Mouse (Mus musculus): ENCODE measurements around the gene Cenpc1.

Gene Cenpc1

DNA sequence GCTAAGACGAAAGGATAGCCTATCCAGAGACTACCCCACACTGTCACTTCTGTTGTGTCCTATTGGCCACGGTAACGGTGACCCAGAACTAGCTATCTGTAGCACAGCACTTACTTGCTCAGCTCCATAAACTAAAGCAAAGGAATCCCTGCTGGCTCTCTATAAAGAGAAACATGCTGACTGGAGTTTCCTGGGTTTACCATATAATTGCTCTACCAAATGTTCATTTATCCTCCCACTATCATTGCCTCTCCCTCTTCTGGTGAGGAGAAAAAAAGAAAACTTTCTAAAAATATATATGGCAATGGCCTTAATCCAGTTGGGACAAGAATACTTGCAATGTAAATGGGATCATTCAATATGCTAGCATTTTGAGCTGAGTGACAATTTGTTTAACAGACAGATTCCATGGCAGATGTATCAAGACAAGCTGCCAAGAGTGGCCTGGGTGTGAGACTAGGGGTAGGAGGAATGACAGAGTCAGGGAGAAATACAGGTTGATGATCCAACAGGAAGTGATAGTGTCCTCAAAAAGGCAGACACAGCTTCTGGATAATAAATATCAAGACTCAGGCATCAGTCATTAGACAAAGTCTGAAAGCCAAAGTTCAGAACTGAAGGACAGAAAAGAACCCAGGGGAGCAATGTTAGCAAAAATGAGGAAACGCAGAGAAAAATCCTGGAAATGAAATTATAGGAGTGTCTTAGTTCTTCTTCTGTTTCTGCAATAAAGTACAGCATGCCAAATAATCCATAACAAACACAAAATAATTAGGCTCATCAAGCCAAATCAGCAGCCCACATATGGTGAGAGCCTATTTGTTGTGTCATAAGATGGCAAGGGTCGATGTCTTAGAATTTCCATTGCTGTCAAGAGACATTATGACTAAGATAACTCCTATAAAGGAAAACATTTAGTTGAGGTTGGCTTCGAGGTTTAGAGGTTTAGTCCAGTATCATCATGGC is 68.6 kb downstream of the Cenpc1 start:
- no peak for DNase-seq (ENCODE audit: low spot score in 2 of 2)

DNA sequence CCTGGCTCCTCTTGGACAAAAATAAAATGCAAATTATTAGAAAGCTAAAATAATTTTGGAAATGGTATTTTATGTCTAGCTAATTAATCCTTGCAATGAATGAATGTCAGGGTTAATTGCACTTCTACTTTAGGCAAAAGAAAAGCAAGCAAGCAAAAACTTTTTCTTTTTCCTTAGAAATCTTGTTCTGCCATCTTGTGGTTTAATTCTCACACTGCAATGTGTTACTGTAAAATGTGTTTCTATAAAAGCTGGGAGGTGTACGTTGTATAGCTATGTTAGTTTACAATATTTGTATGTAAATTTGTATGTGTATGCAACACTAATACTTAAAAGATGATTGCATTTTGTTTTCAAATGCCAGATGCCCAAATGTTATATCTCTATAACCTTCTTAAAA is 70.8 kb downstream of the Cenpc1 start:
- no peak for DNase-seq (ENCODE audit: low spot score in 2 of 2)

- DNase-seq (ENCODE audit: low spot score in 2 of 2) = no peak
Measured at GRCm38 (mm10) chr5:85992805-85993721, 72.3 kb downstream of the Cenpc1 start.

DNA sequence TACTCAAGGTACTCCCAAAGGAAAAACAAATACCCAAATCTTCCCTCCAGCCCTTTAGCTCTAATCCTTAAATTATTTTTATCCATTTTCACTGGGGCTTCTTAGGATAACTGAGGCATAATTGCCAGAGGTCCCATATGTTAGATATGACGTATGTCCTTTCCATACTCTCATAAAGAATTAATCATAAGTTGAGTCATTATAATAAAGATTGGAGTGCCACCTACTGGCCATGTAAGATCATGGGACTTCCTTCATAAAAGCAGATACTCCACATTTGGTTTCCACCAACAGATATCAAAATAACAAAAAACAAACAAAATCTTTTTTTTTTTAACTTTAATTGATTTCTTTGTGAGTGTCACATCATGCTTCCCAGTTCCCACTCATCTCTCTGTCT is 73.3 kb downstream of the Cenpc1 start:
- DNase-seq (ENCODE audit: low spot score in 2 of 2) = no peak

DNA sequence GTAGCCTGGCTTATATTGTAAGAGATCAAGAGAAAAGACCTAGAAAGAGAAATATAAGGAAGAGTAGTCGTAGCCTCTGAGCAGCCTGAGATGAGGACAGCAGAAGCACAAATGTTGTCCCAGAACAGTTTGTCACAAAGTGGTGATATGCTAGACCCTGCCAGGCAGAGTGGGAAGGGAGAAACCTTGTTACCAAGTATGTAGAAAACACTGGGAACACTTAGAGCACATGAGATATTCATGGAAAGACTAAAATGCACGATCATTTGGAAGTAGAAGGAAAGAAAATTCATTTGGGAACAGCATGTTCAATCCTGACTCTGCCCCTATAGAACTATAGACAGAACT is 77.9 kb downstream of the Cenpc1 start:
- DNase-seq (ENCODE audit: low spot score in 2 of 2) = no peak

DNA sequence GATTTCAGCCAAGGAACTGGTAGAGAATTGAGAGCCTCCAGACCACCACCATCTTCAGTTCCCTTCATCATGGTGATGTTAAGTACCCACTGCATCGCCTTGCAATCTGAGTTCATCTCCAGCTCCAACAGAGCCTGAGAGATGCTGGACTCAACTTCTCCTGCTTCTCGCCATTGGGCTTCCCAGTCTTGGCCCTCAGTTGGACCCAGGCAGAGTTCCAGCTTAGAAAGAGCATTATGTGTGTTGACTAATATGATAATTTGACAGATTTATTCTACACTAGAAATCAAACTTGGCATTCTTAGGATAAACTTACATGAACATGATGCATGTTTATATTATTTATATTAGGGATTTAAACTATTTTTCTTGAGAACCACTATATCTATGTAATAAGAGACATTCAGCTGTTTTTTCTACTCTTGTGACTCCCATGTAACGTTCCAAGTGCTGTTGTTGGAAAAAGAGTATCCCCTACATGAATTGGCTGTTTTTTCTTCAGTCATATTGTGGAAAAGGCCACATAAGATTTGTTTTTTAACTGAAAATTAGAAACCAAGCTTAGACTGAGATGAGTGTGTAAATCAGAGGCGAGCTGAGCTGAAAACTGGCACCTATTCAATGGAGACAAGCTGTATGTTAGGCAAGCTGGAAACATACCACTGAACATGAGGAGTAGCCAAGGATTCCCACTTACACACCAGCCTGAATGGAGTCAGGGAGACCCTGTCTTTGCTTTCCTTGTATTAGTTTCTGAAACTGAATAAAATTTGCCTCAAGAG is 78.5 kb downstream of the Cenpc1 start:
- DNase-seq (ENCODE audit: low spot score in 2 of 2) = no peak

DNA sequence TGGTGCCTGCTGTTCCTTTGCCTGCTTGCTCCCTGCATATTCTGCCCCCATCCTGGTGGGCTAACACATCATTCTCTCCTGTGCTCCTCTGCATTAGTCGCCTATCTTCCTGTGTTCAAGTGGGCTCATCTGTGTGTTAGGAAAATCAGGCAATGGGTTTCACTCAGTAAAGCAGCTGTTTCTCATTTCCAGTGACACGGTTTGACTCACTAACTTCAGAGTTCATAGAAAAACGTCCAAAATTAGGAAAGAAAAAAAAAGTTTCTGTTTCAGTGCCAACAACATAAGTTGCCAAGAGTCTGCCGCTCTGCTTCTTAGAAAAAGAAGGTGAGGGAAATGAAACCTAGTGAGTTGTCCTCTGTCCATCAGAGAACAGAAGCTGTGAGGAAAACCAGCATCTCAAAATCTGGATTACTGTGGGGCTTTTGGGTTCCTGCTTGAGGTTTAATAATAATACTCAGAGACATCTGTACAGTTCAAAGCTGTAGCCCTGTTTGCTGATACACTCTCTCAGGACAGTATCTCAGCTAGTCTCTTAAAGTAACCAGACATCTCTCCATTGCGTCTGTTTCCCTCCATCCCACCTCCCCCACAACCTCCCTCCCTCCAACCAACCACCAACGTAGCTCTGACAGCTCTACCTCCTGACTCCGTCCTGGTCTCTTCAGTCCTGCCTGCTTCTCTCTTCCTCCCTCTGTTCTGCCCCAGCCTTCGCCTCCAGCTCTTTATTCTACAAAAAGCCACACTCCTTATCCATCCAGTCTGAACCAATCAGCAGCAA is 87.5 kb downstream of the Cenpc1 start:
- no peak for DNase-seq (ENCODE audit: low spot score in 2 of 2)

DNA sequence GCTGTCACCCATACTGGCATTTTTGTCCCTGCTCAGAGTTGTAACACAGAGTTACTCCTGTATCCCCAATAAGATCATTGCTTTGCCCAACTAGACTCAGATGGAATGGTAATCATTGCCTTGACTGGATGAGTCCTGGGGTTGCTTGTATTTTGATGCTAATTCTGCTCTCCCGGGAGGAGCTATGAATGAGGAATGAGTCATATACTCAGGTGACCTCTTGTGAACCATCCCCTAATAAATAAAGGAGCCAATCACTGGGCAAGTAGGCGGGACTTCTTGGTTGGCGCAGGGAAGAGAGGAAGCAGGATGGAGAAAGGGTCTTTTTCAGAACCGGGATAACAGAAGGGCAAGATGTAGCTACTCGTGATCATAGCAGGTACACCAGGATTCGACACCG is 102.6 kb downstream of the Cenpc1 start:
- DNase-seq (ENCODE audit: low spot score in 2 of 2) = no peak

Measured in spleen, postnatal 36 days (tissue).